Mouse (Mus musculus): ENCODE data around the gene Map2k7.

- TF ChIP-seq CTCF (IDR thresholded peaks at IDR 0.05; ENCODE audit: control insufficient read depth, insufficient read depth, insufficient read length) (no peak), MAX (IDR thresholded peaks at IDR 0.05) (no peak), MYOD1 (IDR thresholded peaks at IDR 0.05; ENCODE audit: control insufficient read depth, insufficient read length, low read depth) (no peak)
These were observed 13.7 kb downstream of the Map2k7 start for GRCm38 (mm10) chr8:4252116-4252760.
